Mouse (Mus musculus): ENCODE data around the gene Aim2. TPM values are rescaled to one million over a fixed set of nuclear protein-coding genes. Genes with fewer than 3 reads are reported as not detected.
"Not testable (repeated sequence)": the region's sequence is repeated elsewhere in the genome, so short reads cannot be mapped to it uniquely, and the experiment has no call there.

Aim2 gene
- polyA plus RNA-seq, 1 experiment from 2014 or later = 2.4 TPM

DNA sequence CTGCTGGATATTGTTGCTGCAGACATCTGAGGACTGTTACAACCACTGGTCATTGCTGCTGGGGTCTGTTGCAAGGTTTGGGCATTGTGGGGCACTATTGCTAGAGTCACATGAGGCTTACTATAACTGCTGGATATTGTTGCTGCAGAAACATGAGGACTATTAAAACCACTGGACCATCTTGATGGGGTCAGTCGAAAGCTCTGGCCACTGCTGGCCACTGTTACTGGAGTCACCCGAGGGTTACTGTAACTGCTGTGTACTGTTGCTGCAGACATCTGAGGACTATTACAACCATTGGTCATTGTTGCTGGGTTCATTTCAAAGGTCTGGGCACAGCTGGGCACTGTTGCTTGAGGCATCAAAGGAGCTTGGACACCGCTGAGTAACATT lies 130.5 kb downstream of the Aim2 start:
- H3K27ac ChIP-seq (ENCODE audit: poor library complexity, severe bottlenecking); H3K4me3 ChIP-seq; H3K4me2 ChIP-seq; H3K9ac ChIP-seq; H3K4me1 ChIP-seq (replicated peaks); H3K27me3 ChIP-seq (replicated peaks); ATAC-seq (ENCODE audit: insufficient number of reproducible peaks, low FRiP score); H3K9me3 ChIP-seq (replicated peaks); H3K36me3 ChIP-seq: not testable (repeated sequence)
- 87% methylated on average over 3 of the region's 3 CpGs for WGBS

DNA sequence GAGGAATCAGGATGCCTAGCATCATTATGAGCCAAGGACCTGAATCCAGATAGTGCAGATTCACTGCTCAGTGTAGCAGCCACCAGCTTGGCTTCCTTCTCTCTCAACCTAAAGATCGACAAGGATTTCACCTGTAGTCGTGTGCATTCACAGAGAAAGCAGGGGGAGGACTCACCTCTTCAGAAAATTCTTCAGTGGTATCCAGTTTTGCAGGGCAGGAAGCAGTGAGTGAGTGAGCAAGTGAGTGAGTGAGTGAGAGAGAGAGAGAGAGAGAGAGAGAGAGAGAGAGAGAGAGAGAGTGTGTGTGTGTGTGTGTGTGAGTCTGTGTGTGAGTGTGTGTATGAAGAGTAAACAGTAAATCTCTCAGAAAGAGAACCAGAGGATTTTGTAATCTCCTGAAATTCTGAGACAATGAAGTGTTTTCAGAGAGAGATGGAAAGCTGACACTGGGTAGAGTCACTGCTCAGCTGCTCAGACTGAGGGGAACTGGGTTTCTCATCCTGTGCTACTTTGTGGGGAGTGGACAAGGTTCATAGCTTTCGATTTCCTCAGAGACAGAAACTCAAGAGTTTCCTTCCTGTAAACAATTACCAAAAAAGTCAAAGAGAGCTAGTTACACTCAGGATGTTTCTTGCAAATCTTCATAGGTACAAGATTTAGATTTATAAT lies 140.3 kb downstream of the Aim2 start, which contains the start of gene Ifi206:
Ifi206 (minus strand) TSS at position 230 of the 669 bp plus-strand sequence.
- not testable (repeated sequence) for H3K9ac ChIP-seq; H3K27me3 ChIP-seq (replicated peaks); ATAC-seq (ENCODE audit: insufficient number of reproducible peaks, low FRiP score); H3K4me2 ChIP-seq; H3K27ac ChIP-seq (ENCODE audit: poor library complexity, severe bottlenecking); H3K9me3 ChIP-seq (replicated peaks); H3K36me3 ChIP-seq; H3K4me3 ChIP-seq; H3K4me1 ChIP-seq (replicated peaks)
- 59% methylated on average over 3 of the region's 3 CpGs for WGBS

- not testable (repeated sequence) for H3K27ac ChIP-seq (ENCODE audit: poor library complexity, severe bottlenecking); H3K9ac ChIP-seq
Observed at GRCm38 (mm10) chr1:173491483-173491882, 140.8 kb downstream of the Aim2 start.

GRCm38 (mm10) chr1:173510595-173510994 lies 159.9 kb downstream of the Aim2 start:
- H3K36me3 ChIP-seq; H3K9me3 ChIP-seq (replicated peaks); H3K27me3 ChIP-seq (replicated peaks); H3K27ac ChIP-seq (ENCODE audit: poor library complexity, severe bottlenecking); H3K9ac ChIP-seq; H3K4me2 ChIP-seq; H3K4me3 ChIP-seq; H3K4me1 ChIP-seq (replicated peaks); ATAC-seq (ENCODE audit: insufficient number of reproducible peaks, low FRiP score): not testable (repeated sequence)
- 90% methylated on average over 2 of the region's 2 CpGs for WGBS

More at GRCm38 (mm10) chr1:173491483-173491882, 140.8 kb downstream of the Aim2 start:
- not testable (repeated sequence) for H3K27me3 ChIP-seq (replicated peaks); H3K4me2 ChIP-seq; H3K9me3 ChIP-seq (replicated peaks); H3K4me3 ChIP-seq; H3K4me1 ChIP-seq (replicated peaks); H3K36me3 ChIP-seq; ATAC-seq (ENCODE audit: insufficient number of reproducible peaks, low FRiP score)

Other genes with a start within 250 kb of the Aim2 start
- not detected in 2 replicates for gene Olfr1408, start 213.5 kb upstream of the Aim2 start, polyA plus RNA-seq (2016; fragmentation: Nextera tagmentation; extraction: Ambion mirVana)
- not detected in 2 replicates for gene Olfr1406, start 160.2 kb upstream of the Aim2 start, polyA plus RNA-seq (2016; fragmentation: Nextera tagmentation; extraction: Ambion mirVana)
- gene Olfr218, start 153.1 kb upstream of the Aim2 start, polyA plus RNA-seq (2016; fragmentation: Nextera tagmentation; extraction: Ambion mirVana) = not detected in 2 replicates
- not detected in 2 replicates for gene Olfr1404, start 138.5 kb upstream of the Aim2 start, polyA plus RNA-seq (2016; fragmentation: Nextera tagmentation; extraction: Ambion mirVana)
- gene Fcer1a, start 123.7 kb upstream of the Aim2 start, polyA plus RNA-seq (2016; fragmentation: Nextera tagmentation; extraction: Ambion mirVana) = not detected in 2 replicates
- gene Olfr418, start 84.9 kb upstream of the Aim2 start, polyA plus RNA-seq (2016; fragmentation: Nextera tagmentation; extraction: Ambion mirVana) = not detected in 2 replicates
- gene Mptx2, start 73.1 kb upstream of the Aim2 start, polyA plus RNA-seq (2016; fragmentation: Nextera tagmentation; extraction: Ambion mirVana) = not detected in 2 replicates
- 3.9 and 4.5 TPM in 2 replicates for gene Ackr1, start 17.1 kb upstream of the Aim2 start, polyA plus RNA-seq (2016; fragmentation: Nextera tagmentation; extraction: Ambion mirVana)
- gene Cadm3, start 16.8 kb downstream of the Aim2 start, polyA plus RNA-seq (2016; fragmentation: Nextera tagmentation; extraction: Ambion mirVana) = 0.57 TPM in 2 replicates
- not detected in 2 replicates for gene Ifi206, start 140.2 kb downstream of the Aim2 start, polyA plus RNA-seq (2016; fragmentation: Nextera tagmentation; extraction: Ambion mirVana)
- not detected in 2 replicates for gene Ifi214, start 185.1 kb downstream of the Aim2 start, polyA plus RNA-seq (2016; fragmentation: Nextera tagmentation; extraction: Ambion mirVana)
- gene Ifi213, start 248.4 kb downstream of the Aim2 start, polyA plus RNA-seq (2016; fragmentation: Nextera tagmentation; extraction: Ambion mirVana) = 0.11 and 0.33 TPM in 2 replicates

All from heart, embryonic 12.5 days (tissue).